Comparison of ENCODE assay signal across 8 mouse cellular contexts in genomic region chr14:31930367-31930766, GRCm38 (mm10).
DNase-seq lines count a peak whose midpoint lies in the region; ATAC-seq and TF ChIP-seq lines count a peak whose summit lies in the region.

No protein-coding gene starts in this region.

- H3K27me3 ChIP-seq in intestine, embryonic 16.5 days (replicated peaks; ENCODE audit: control insufficient read depth, insufficient read depth, low read length) = no peaks in the 10 kb centered on the region
- H3K27me3 ChIP-seq in liver, postnatal 0 days (ENCODE audit: insufficient read depth, low read length) = no peaks in the 10 kb centered on the region
- H3K27me3 ChIP-seq in midbrain, embryonic 11.5 days (ENCODE audit: control insufficient read depth, insufficient read depth, low read length) = no peaks in the 10 kb centered on the region

- peak; percentile 32 for ATAC-seq in intestine, embryonic 16.5 days
- ATAC-seq in liver, postnatal 0 days = peak; percentile 18; the same call in 1 of the 2 replicates
- no peak for ATAC-seq in midbrain, embryonic 11.5 days (ENCODE audit: low FRiP score)

- no peak; the same call in 1 of the 2 replicates for TF ChIP-seq EP300 in liver, postnatal 0 days (IDR thresholded peaks at IDR 0.05; ENCODE audit: low read depth)

- H3K9ac ChIP-seq in intestine, embryonic 16.5 days (ENCODE audit: low read depth, low read length) = no peak overlapping the region
- H3K9ac ChIP-seq in liver, postnatal 0 days (replicated peaks) = no peak overlapping the region
- H3K9ac ChIP-seq in midbrain, embryonic 11.5 days (ENCODE audit: low read length) = no peak overlapping the region

- no peaks in the 10 kb centered on the region for H3K36me3 ChIP-seq in intestine, embryonic 16.5 days (ENCODE audit: control insufficient read depth, insufficient read depth, low read length)
- no peaks in the 10 kb centered on the region for H3K36me3 ChIP-seq in liver, postnatal 0 days (replicated peaks; ENCODE audit: insufficient read depth, low read length)
- H3K36me3 ChIP-seq in midbrain, embryonic 11.5 days (ENCODE audit: control insufficient read depth, insufficient read depth, low read length) = no peaks in the 10 kb centered on the region

- H3K4me1 ChIP-seq in intestine, embryonic 16.5 days (ENCODE audit: control insufficient read depth, insufficient read depth, low read length) = peaks cover 23% of the 10 kb centered on the region
- peaks cover 13% of the 10 kb centered on the region; the same call in 1 of the 2 replicates for H3K4me1 ChIP-seq in liver, postnatal 0 days (ENCODE audit: insufficient read depth)
- H3K4me1 ChIP-seq in midbrain, embryonic 11.5 days (ENCODE audit: control insufficient read depth, insufficient read depth, low read length) = peaks cover 14% of the 10 kb centered on the region

- TF ChIP-seq CTCF in liver, postnatal 0 days (IDR thresholded peaks at IDR 0.05; ENCODE audit: low read depth) = no peak

- peak; percentile 75 to 77 for DNase-seq in right cerebral cortex, postnatal 10 days (ENCODE audit: low spot score in 2 of 2)
- no peak for DNase-seq in right cerebral cortex, postnatal 25 days
- peak; percentile 43 for DNase-seq in adrenal gland, postnatal 25 days
- peak; percentile 37 to 49 for DNase-seq in gastrocnemius, adult 8-10 months (ENCODE audit: low spot score in 2 of 2)
- DNase-seq in liver, postnatal 0 days = peak; percentile 40
- peak; percentile 22 for DNase-seq in telencephalon, adult 2 months (ENCODE audit: low read depth, low spot score)
- no peak for DNase-seq in midbrain, embryonic 11.5 days (ENCODE audit: low spot score, missing footprints)

- WGBS in intestine, embryonic 16.5 days = 39% methylated on average over 9 of the region's 9 CpGs
- WGBS in liver, postnatal 0 days (ENCODE audit: insufficient replicate concordance) = 51% methylated on average over 9 of the region's 9 CpGs
- WGBS in midbrain, embryonic 11.5 days = 89% methylated on average over 9 of the region's 9 CpGs

- no peaks in the 10 kb centered on the region for H3K9me3 ChIP-seq in intestine, embryonic 16.5 days (ENCODE audit: control insufficient read depth, low read length)
- 0 out of 2 replicates have a peak, but pooled peaks cover 3% of the 10 kb centered on the region for H3K9me3 ChIP-seq in liver, postnatal 0 days (ENCODE audit: low read length)
- no peaks in the 10 kb centered on the region for H3K9me3 ChIP-seq in midbrain, embryonic 11.5 days (ENCODE audit: control insufficient read depth, low read length)

- H3K27ac ChIP-seq in intestine, embryonic 16.5 days (ENCODE audit: low read length) = peak overlapping the region; percentile 7
- H3K27ac ChIP-seq in liver, postnatal 0 days (ENCODE audit: low read depth) = peak overlapping the region; percentile 39; the same call in 1 of the 2 replicates
- no peak overlapping the region for H3K27ac ChIP-seq in midbrain, embryonic 11.5 days (ENCODE audit: low read depth, low read length)

- H3K4me3 ChIP-seq in intestine, embryonic 16.5 days (ENCODE audit: low read length) = no peak overlapping the region
- no peak overlapping the region for H3K4me3 ChIP-seq in liver, postnatal 0 days (ENCODE audit: low read depth, low read length)
- no peak overlapping the region for H3K4me3 ChIP-seq in midbrain, embryonic 11.5 days (ENCODE audit: low read depth, low read length)

- no peak overlapping the region for H3K4me2 ChIP-seq in intestine, embryonic 16.5 days (ENCODE audit: low read depth, low read length)
- no peak overlapping the region for H3K4me2 ChIP-seq in liver, postnatal 0 days (ENCODE audit: low read depth, low read length)
- no peak overlapping the region for H3K4me2 ChIP-seq in midbrain, embryonic 11.5 days

Comparison
In these comparisons a context has a peak if more than half of its experiments do, and no peak if none do; other contexts are left out.
1. DNase-seq: peak in right cerebral cortex, postnatal 10 days (2 of 2), adrenal gland, postnatal 25 days (single experiment), gastrocnemius, adult 8-10 months (2 of 2), liver, postnatal 0 days (single experiment) and telencephalon, adult 2 months (single experiment); none in right cerebral cortex, postnatal 25 days (single experiment) and midbrain, embryonic 11.5 days (single experiment).